Mouse (Mus musculus): ENCODE measurements at regions not wholly inside any gene's neighbourhood (a gene's known extent, or its start where the extent isn't known, plus 50 kb on each side); places are given as distances from the start of the nearest gene placed in this dataset.

GRCm38 (mm10) chr8:87116190-87116765 is 231.2 kb upstream of the N4bp1 start:
- DNase-seq (ENCODE audit: low spot score in 2 of 2), result no peak

GRCm38 (mm10) chr8:87112355-87112754 is 227.3 kb upstream of the N4bp1 start:
- no peak for DNase-seq (ENCODE audit: low spot score in 2 of 2)

DNA sequence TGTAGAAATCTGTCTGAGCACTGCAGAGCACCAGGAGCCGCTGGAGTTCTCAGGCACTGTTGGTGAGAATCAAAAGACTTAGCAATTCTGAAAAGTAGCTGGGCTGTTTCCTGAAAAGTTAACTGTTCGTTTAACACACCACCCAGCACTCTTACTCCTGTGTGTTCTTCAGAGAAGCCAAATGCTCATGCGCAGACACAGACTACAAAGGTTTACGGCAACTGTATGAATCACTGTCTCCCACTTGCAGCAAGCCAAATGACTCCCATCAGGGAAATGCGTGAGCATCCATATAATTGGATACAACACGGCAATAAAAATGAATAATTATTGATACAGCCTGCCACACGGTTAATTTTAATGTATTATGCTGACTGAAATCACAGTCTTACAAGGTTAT is 220.0 kb upstream of the N4bp1 start:
- DNase-seq (ENCODE audit: low spot score in 2 of 2), result no peak

DNA sequence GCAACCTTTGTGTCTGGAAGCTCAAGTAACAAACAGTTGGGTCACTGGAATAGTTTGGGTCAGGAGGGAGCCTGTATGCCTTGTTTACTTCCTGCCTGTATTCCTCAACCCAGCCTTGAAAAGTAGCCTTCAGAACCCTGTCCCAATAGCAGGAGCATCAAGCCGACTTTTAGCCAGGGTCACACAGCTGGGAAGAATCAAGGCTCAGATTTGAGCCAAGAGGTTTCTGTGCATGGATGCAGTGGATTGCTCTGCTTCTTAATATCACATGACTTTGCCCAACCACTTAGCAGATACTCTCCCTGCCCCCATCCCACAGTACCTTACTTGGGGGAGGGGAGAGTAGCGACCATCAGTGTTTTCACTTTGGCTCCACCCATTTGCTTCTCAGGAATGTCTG is 210.2 kb upstream of the N4bp1 start:
- DNase-seq (ENCODE audit: low spot score in 2 of 2), result no peak

- no peak for DNase-seq (ENCODE audit: low spot score in 2 of 2)
Observed at GRCm38 (mm10) chr8:87094685-87095084, 209.6 kb upstream of the N4bp1 start.

DNA sequence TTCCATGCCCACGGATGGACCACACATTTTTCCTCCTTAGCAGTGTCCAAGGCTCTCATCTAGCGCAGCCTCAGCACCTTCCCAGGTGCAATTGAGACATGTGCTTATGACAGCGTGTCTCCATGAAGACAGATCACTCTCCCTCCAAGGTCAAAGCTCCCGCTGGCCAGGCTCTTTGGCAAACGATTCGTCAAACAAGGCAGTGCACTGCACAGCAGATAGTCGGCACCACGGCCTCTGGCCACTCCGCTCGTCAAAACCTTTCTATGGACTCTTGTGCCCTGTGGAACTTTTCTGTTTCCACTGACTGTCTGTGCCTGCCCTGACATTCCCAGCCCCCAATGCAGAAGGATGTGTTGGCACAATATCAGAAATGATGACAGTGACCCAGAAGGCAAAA is 208.7 kb upstream of the N4bp1 start:
- no peak for DNase-seq (ENCODE audit: low spot score in 2 of 2)

- DNase-seq (ENCODE audit: low spot score in 2 of 2), result no peak
Observed at GRCm38 (mm10) chr8:87093081-87093480, 208.0 kb upstream of the N4bp1 start.

- DNase-seq (ENCODE audit: low spot score in 2 of 2), result no peak
Observed at GRCm38 (mm10) chr8:87087451-87088095, 202.5 kb upstream of the N4bp1 start.

DNA sequence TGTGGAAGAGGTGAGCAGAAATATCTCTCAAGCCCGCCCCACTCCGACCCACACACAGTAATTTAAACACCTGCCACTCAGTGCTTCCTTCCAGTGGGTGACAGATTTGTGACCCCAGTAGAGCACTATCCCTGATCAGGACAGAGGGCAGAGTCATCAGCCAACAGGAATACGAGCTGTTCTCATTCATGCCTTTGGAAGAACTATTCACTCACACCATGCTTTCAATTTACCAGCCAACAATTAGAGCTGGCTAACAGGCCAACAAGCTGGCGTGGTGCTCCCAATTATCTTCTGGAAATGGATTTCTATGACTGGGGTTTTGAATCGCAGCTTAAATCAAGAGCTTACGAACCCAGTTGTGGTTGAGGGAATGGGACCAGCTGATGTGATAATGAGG is 193.2 kb upstream of the N4bp1 start:
- no peak for DNase-seq (ENCODE audit: low spot score in 2 of 2)

- DNase-seq (ENCODE audit: low spot score in 2 of 2), result no peak
Observed at GRCm38 (mm10) chr8:87075921-87076320, 190.9 kb upstream of the N4bp1 start.

DNA sequence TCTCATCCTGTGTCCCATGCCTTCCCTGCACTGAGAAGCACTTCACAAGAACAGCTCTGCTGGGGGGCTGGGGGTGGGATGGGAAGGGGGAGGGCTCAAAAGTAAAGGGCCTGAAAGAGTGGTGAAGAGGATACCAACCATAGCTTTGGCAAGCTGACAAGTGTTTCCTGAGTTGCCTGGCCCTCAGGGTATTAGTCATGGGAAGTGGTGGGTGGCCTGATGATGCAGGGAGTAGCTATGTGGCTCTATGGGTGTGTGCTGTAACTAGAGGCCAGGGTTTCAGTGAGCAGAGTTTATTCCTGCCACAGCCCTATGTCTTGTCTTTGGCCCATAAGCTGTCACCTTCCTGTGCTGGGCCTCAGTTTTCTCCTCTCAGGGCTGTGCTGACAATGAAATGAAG is 186.2 kb upstream of the N4bp1 start:
- DNase-seq (ENCODE audit: low spot score in 2 of 2), result no peak

DNA sequence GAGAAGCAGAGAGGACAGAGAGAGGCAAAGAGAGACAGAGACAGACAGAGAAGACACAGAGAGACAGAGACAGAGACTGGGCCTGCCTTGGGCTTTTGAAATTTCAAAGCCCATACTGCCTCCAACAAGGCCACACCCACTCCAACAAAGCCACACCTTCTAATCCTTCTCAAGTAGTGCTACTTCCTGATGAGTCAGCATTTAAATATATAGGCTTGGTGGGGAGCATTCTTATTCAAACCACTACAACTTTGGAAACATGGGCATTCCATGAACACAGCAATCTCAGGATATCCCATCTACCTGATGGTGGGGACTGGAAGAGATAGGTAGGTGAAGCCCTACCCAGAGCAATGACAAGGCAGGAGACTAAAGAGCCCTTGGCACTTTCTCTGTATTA is 182.0 kb upstream of the N4bp1 start:
- no peak for DNase-seq (ENCODE audit: low spot score in 2 of 2)

- DNase-seq (ENCODE audit: low spot score in 2 of 2), result no peak
Observed at GRCm38 (mm10) chr8:87064768-87065167, 179.7 kb upstream of the N4bp1 start.

DNA sequence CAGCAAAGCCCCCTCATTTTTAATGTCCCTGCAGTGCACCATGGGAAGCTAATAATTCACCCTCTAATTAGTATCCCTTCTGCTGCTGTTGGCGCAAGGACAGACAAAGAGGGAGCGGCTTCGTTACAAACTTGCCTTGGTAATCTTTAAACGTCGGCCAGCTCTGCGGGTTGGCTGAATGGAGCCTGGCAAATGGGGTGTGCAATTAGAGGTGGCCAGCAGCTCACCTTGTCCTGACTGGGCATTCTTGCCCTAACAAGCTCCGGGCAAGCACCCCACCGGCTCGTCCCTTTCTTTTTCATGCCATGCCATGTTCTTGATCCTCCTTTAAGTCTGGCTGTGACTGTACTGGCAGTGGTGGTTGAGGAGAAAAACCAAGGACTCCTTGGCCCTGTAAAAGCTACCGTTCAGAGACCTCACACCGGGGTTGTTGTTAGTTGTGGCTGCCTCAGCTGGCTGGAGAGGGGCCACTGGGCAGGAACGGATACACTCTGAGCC is 179.2 kb upstream of the N4bp1 start:
- no peak for DNase-seq (ENCODE audit: low spot score in 2 of 2)

GRCm38 (mm10) chr8:87063588-87063987 is 178.5 kb upstream of the N4bp1 start:
- DNase-seq (ENCODE audit: low spot score in 2 of 2), result no peak

GRCm38 (mm10) chr8:87049746-87050145 is 164.7 kb upstream of the N4bp1 start:
- no peak for DNase-seq (ENCODE audit: low spot score in 2 of 2)

GRCm38 (mm10) chr8:87049196-87049595 is 164.1 kb upstream of the N4bp1 start:
- no peak for DNase-seq (ENCODE audit: low spot score in 2 of 2)

DNA sequence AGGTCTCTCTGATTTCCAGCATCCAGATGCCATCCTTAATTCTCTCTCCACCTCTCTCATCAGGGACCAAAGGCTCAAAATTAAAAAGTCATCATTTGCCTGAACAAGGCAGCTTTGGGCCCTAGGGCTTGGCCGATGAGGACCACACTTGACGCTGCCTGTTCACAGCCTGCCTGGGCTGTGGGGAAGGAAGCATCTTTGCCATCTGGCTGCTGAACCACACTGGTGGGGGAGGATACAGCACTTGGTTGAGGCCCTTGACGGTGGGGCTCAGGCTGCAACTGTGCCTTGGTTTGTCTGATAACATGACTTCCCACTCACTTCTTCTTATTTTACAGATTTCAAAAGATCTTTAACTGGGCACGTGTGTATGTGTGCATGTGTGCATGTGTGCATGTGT is 161.5 kb upstream of the N4bp1 start:
- no peak for DNase-seq (ENCODE audit: low spot score in 2 of 2)

DNA sequence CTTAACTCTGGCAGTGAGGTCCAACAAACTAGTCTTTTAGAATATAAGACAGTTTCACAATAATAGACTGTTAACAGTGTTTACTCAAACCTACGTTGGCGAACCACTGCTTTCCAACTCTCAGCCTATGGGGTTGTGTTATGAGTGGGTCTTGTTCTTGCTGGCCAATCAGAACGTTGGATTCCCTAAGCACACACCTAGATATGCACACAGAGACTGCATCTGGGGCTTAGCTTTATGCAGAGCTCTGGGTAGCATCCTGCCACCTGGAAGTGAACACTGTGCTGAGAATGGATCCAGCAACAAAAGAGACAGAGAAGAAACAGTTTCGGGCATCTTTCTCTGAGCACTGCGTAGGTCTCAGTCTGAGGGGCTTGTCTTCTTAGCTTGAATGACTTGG is 158.0 kb upstream of the N4bp1 start:
- DNase-seq (ENCODE audit: low spot score in 2 of 2), result no peak

GRCm38 (mm10) chr8:87037620-87038380 is 152.7 kb upstream of the N4bp1 start:
- no peak for DNase-seq (ENCODE audit: low spot score in 2 of 2)

- DNase-seq (ENCODE audit: low spot score in 2 of 2), result no peak
Observed at GRCm38 (mm10) chr8:87035996-87036395, 150.9 kb upstream of the N4bp1 start.

GRCm38 (mm10) chr8:87028171-87028570 is 143.1 kb upstream of the N4bp1 start:
- no peak for DNase-seq (ENCODE audit: low spot score in 2 of 2)

DNA sequence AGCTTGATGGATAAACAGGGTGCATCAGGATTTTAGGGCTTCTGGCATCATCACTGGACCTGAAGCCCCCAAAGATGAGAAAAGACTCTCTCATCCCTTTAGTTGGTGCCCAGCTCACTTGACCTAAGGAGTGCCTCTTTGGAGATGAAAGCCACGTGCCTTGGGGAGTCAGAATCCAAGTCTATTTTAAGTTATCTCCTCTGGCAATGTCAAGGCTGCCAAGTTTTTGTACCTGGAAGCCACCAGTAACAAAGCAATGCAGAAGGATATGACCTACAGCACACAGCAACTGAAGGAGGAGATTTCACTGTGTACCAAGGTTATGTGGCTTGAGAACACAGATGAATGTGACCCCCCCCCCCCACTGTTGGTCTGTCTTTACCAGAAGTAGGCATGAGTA is 140.9 kb upstream of the N4bp1 start:
- no peak for DNase-seq (ENCODE audit: low spot score in 2 of 2)
